Mouse (Mus musculus) midbrain, embryonic 14.5 days (tissue): ENCODE data around the gene Foxg1. TPM values are rescaled to one million over a fixed set of nuclear protein-coding genes. Genes with fewer than 3 reads are reported as not detected.
A peak's percentile ranks its signal among the peaks of the same experiment; 100 is the strongest.

Source experiments
- ATAC-seq: fragments of 200-750 bp; cut with Nextera tagmentation; 2 replicates; pipeline ENCODE4 v1.8.0; 2017; ENCODE audit warnings: moderate number of reproducible peaks, moderate library complexity; ENCODE audit not compliant: low FRiP score, low TSS enrichment
- DNase-seq: peaks from one replicate; pipeline ENCODE4 v3.0.0-alpha.2; 2015
- H3K27ac ChIP-seq: fragments of 300-500 bp; sonication (generic); replicated peaks from 2 replicates; pipeline ENCODE4 v1.5.1; 2014; ENCODE audit warnings: mild to moderate bottlenecking, low read depth, low read length, moderate library complexity
- H3K27me3 ChIP-seq: fragments of 300-500 bp; sonication (generic); 2 replicates; pipeline ENCODE4 v1.6.1; 2014; ENCODE audit warnings: low read length, control low read depth, mixed read lengths; ENCODE audit not compliant: control insufficient read depth, insufficient read depth
- H3K36me3 ChIP-seq: fragments of 300-500 bp; sonication (generic); 2 replicates; pipeline ENCODE4 v1.6.1; 2014; ENCODE audit warnings: low read length, control low read depth; ENCODE audit not compliant: control insufficient read depth, insufficient read depth
- H3K4me1 ChIP-seq: fragments of 300-500 bp; sonication (generic); 2 replicates; pipeline ENCODE4 v1.6.1; 2014; ENCODE audit warnings: mild to moderate bottlenecking, antibody characterized with exemption, low read length, control low read depth; ENCODE audit not compliant: control insufficient read depth, insufficient read depth
- H3K4me2 ChIP-seq: fragments of 300-500 bp; sonication (generic); 2 replicates; pipeline ENCODE4 v1.6.1; 2014; ENCODE audit warnings: mild to moderate bottlenecking, low read length, moderate library complexity
- H3K4me3 ChIP-seq: fragments of 300-500 bp; sonication (generic); replicated peaks from 2 replicates; pipeline ENCODE4 v1.5.1; 2014; ENCODE audit warnings: low read depth, low read length
- H3K9ac ChIP-seq: fragments of 300-500 bp; sonication (generic); replicated peaks from 2 replicates; pipeline ENCODE4 v1.6.1; 2014; ENCODE audit warnings: mild to moderate bottlenecking, low read length, moderate library complexity
- H3K9me3 ChIP-seq: fragments of 300-500 bp; sonication (generic); 2 replicates; pipeline ENCODE4 v1.6.1; 2016; ENCODE audit warnings: low read length, control low read depth, mixed read lengths; ENCODE audit not compliant: control insufficient read depth
- WGBS: fragments of 180-500 bp; shearing (Covaris S2); extraction: QIAGEN DNeasy Blood & Tissue Kit; methylation state at CpG from one replicate; pipeline ENCODE4 v1.1.7; 2014; 5-methylcytosine and 5-hydroxymethylcytosine counted together
- polyA plus RNA-seq: library from polyadenylated mRNA; unstranded; fragments of >200 nt; fragmentation: Nextera tagmentation; extraction: Ambion mirVana; gene quantifications from 2 replicates; pipeline ENCODE4 v1.2.1, GENCODE M21; 2014

The Foxg1 gene
- polyA plus RNA-seq, 1 experiment from 2014 or later: 0.28 TPM

DNA sequence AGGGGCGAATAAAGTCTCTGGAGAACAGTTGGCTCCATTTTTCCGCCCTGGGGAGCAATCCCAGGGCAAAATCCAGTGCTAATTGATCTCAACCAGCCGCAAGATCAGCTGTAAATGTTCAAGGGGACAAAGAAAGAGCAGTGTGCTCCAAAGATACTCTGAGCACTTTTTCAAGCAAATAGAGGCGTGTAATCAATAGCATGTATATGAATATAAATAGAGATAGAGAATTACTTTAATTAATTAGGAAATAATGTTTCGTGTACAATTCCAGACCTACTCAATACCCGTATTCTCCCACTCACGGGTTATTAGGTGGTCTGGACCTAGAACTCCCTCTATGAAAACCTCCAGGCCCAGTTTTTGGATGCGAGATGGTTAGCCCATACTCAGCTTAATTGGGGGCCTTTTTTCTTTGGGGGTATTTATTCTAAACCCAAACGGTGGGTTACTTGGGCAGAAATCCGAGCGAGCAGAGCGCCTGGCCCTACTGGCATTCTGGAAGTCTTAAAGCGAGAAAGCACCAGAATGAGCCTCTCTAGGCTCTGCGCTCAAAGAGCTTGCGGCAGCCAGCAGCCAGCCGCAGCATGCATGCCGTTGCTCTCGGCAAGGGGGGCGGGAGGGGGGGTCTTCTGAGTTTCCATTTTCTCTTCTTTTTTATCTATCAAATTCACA lies 6.0 kb upstream of the Foxg1 start:
- H3K4me2 ChIP-seq: no peak overlapping the region
- peaks cover 92% of the 10 kb centered on the region for H3K27me3 ChIP-seq
- no peak overlapping the region for H3K9ac ChIP-seq
- under 1% methylated on average over 19 of the region's 19 CpGs for WGBS
- DNase-seq: peak; percentile 43
- ATAC-seq: no peak
- no peaks in the 10 kb centered on the region for H3K9me3 ChIP-seq
- no peaks in the 10 kb centered on the region for H3K36me3 ChIP-seq
- H3K27ac ChIP-seq: no peak overlapping the region
- no peaks in the 10 kb centered on the region for H3K4me1 ChIP-seq
- no peak overlapping the region for H3K4me3 ChIP-seq

DNA sequence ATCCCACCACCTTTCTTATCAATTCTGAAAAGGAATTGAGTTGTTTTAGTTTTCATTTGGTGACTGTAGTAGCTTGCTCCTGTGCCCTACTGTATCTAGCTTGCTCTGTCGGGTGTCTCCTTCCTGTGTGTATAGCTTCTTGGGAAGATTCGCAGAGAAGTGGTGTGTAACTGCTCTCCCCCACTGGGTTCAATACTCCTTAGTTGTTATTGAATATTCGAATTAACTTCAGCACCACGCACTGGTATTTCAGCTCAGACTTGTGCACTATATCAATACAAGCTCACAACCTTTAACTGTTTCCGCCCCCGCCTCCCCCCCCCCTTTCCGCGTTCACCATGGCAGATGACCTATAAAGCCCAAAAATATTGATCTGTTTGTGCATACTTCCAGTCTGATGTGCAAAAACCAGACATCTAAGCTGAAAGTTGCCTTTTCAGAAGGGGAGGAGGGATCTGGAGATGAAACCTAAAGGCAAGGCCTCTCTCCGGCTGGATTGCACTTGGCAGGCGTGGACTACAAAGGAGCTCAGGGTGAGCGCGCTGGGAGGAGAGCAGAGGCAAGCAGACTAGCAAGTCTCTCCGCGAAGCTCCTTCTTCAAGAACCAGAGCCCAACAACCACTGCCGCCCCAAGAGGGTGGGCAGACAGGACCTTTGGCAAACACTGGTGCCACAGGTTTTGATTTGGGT lies 5.0 kb upstream of the Foxg1 start:
- 2% methylated on average over 15 of the region's 15 CpGs for WGBS
- H3K4me2 ChIP-seq: no peak overlapping the region
- DNase-seq: peak; percentile 46
- no peaks in the 10 kb centered on the region for H3K4me1 ChIP-seq
- H3K9me3 ChIP-seq: no peaks in the 10 kb centered on the region
- H3K27ac ChIP-seq: no peak overlapping the region
- peaks cover 96% of the 10 kb centered on the region for H3K27me3 ChIP-seq
- H3K9ac ChIP-seq: no peak overlapping the region
- no peak for ATAC-seq
- H3K4me3 ChIP-seq: no peak overlapping the region
- no peaks in the 10 kb centered on the region for H3K36me3 ChIP-seq

DNA sequence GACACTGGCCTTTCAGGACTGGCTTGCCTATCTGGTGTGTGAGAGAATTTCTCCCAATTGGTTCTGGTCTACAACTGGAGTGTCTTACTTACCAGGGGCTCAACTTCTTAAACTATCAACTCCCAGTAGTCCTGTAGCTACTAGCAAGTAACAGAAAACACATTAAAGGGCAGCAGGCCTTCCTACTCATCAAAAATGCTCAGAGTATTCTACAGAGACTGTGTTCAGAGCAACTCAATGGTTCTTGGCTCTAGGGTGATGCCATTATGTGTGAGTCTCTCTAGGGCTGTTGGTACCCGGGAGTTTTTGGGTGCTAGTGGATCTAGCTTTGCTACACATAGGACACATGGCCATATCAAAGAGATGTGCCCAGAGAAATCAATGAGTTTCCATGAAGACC lies 3.5 kb upstream of the Foxg1 start:
- H3K4me3 ChIP-seq: no peak overlapping the region
- peaks cover 94% of the 10 kb centered on the region for H3K27me3 ChIP-seq
- no peak overlapping the region for H3K9ac ChIP-seq
- no peak overlapping the region for H3K4me2 ChIP-seq
- H3K9me3 ChIP-seq: no peaks in the 10 kb centered on the region
- ATAC-seq (no peak), DNase-seq (no peak)
- H3K4me1 ChIP-seq: no peaks in the 10 kb centered on the region
- 5% methylated on average over 1 of the region's 1 CpGs for WGBS
- no peak overlapping the region for H3K27ac ChIP-seq
- H3K36me3 ChIP-seq: no peaks in the 10 kb centered on the region

DNA sequence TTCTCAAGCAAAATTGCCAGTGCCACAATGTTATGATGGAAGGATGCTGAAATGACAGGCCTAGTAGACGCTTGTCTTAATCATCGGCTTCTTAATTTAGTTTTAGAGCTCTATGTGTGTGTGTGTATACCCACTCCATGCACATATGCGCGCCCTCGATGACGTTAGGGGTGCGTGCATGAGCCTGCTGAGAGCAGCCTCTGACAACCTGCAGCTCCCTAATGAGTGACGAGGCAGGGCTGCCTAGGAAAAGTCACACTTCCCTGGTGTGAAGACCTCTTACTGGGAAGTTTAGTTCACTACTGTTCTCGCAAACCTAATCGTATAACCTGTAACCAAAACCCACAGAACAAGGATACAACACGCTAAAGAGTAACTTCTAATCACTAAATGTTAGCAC lies 3.0 kb upstream of the Foxg1 start:
- no peak overlapping the region for H3K27ac ChIP-seq
- H3K27me3 ChIP-seq: peaks cover 90% of the 10 kb centered on the region
- ATAC-seq: no peak
- H3K36me3 ChIP-seq: no peaks in the 10 kb centered on the region
- H3K4me2 ChIP-seq: no peak overlapping the region
- no peaks in the 10 kb centered on the region for H3K4me1 ChIP-seq
- DNase-seq: peak; percentile 9
- H3K9ac ChIP-seq: no peak overlapping the region
- WGBS: 4% methylated on average over 11 of the region's 11 CpGs
- H3K9me3 ChIP-seq: no peaks in the 10 kb centered on the region
- H3K4me3 ChIP-seq: no peak overlapping the region

DNA sequence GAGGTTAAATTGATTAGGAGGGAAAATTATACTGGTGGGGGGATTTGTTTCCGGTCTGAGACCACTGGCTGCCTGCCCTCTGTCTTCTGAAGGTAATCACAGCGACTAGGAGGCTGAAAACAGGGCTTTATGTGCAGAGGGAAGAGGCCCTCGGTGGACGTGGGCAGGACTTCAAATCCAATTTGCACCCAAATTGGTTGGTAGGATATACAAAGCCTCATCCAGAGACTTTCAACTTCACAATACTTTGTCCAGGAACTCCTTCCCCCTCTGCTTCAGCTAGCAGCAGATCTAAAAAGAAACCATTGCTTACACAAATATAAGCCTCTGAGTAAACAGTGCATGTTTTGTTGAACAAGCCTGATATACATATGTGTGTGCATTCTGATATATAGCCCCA lies 2.0 kb upstream of the Foxg1 start:
- peaks cover 90% of the 10 kb centered on the region for H3K27me3 ChIP-seq
- no peak overlapping the region for H3K4me3 ChIP-seq
- DNase-seq (peak; percentile 11), ATAC-seq (no peak)
- H3K9me3 ChIP-seq: no peaks in the 10 kb centered on the region
- WGBS: 0% methylated on average over 4 of the region's 4 CpGs
- H3K4me2 ChIP-seq: no peak overlapping the region
- H3K27ac ChIP-seq: no peak overlapping the region
- H3K36me3 ChIP-seq: no peaks in the 10 kb centered on the region
- no peaks in the 10 kb centered on the region for H3K4me1 ChIP-seq
- no peak overlapping the region for H3K9ac ChIP-seq

DNA sequence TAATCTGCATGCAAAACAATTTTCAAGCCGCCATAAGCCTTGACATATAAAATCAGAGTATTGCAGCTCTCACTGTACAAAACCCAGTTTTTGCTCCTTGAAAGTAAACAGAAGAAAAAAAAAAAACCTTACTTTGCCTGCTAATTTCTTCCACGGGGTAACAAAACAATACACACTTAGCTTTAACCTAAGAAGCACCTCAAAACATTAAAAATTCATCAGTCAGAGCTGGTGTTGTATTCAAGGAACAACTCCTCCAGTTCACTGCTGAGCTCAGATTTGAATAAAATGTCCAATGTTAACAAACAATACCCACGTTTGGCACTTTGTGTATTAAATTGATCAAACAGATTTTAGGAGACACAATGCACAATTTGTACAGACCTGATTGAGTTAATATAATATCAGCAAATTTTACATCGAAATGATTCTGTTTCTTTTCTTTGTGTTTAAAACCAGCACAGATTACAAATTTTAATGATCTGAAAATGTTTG lies 1.4 kb upstream of the Foxg1 start:
- H3K9ac ChIP-seq: no peak overlapping the region
- peaks cover 90% of the 10 kb centered on the region for H3K27me3 ChIP-seq
- no peak overlapping the region for H3K4me3 ChIP-seq
- H3K27ac ChIP-seq: no peak overlapping the region
- ATAC-seq (no peak), DNase-seq (peak; percentile 45)
- 3% methylated on average over 4 of the region's 4 CpGs for WGBS
- no peaks in the 10 kb centered on the region for H3K36me3 ChIP-seq
- no peaks in the 10 kb centered on the region for H3K4me1 ChIP-seq
- H3K9me3 ChIP-seq: no peaks in the 10 kb centered on the region
- H3K4me2 ChIP-seq: no peak overlapping the region

DNA sequence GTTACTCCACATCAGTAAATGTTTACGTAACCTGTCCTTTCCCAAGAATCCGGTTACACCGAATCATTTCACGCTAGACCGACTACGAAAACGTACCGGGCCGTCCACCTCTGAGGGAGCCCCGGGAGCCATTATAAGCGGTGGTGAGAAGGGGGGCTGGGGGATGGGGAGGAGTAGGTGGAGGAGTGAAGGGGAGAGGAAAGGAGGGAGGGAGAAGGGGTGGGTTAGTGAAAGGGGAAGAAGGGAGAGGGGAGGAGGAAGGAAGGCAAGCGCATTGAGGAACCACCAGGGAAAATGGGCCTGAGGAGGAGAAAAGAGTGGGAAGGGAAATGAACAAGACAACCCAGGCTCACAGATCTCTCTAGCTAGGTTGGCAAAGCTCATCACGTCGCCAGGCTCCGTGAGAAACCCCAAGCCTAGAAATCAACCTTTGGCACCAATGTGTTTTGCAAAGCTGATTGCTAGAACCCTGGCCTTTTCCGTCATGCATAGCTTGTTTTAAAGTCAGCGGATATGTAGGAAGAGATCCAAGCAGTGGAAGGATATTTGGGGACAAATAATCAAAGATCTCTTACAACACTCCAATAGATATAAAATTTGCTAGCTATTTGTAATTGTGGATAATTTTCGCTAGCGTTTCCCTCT lies 617 bp upstream of the Foxg1 start:
- ATAC-seq: no peak
- Histone ChIP-seq H3K4me1 (no peaks in the 10 kb centered on the region), H3K27ac (no peak overlapping the region), H3K36me3 (no peaks in the 10 kb centered on the region), H3K9ac (no peak overlapping the region), H3K9me3 (no peaks in the 10 kb centered on the region), H3K4me2 (no peak overlapping the region), H3K27me3 (peaks cover 83% of the 10 kb centered on the region), H3K4me3 (no peak overlapping the region)
- WGBS: under 1% methylated on average over 19 of the region's 19 CpGs
- peak; percentile 51 for DNase-seq

DNA sequence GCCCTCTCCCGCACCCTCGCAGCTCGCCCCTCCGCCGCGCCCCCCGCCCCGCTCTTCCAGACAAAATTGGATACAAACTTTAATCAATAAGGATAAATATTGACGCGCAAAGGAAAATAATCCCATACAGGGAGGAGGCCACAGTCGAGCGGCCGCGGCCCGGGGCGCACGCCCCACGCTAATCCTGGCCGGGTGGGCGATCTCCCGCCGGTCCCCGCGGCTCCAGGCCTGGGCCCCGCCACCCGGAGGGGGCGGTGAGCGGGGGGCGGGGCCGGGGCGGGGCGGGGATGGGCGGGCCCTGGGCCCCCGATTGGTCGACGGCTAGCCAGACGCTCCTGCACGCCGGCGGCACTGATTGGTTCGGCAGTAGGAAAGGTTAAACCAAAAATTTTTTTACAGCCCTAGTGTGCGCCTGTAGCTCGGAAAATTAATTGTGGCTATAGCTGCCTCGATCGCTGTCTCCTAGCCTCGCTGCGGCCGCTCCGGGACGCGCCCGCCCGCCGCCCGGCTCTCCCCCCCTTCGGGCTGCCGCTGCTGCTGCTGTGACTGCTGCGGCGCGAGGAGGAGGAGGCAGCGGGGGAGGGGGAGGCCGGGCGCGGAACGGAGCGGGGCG lies 1.2 kb downstream of the Foxg1 start:
- Histone ChIP-seq H3K9me3 (no peaks in the 10 kb centered on the region), H3K4me2 (peak overlapping the region; percentile 44), H3K36me3 (no peaks in the 10 kb centered on the region), H3K27ac (no peak overlapping the region), H3K9ac (no peak overlapping the region), H3K27me3 (peaks cover 73% of the 10 kb centered on the region), H3K4me1 (no peaks in the 10 kb centered on the region), H3K4me3 (peak overlapping the region; percentile 25)
- DNase-seq (peak; percentile 47), ATAC-seq (peak; percentile 68)
- under 1% methylated on average over 61 of the region's 67 CpGs for WGBS
